ENCODE assay signal across 24 mouse cellular contexts in the genomic region with DNA sequence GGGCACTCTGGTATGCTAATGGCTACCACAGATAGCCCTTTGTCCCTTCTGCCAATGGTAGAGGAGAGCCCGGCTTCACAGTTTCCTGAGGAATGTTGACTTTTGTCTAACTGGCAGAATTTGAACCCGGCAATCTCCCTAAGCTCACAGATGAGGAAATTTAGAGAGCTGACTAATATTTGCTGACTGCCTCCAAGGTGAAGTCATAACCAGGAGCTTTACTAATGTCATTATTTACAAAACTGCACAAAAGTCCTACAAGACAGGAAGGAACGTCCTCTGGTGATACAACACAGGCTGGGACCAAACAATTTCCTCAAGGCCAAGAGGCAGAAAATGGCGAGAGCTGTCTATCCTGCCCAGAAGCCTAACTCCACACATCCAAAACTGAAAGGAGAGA. TPM values are rescaled to one million over a fixed set of nuclear protein-coding genes. Genes with fewer than 3 reads are reported as not detected.
DNase-seq lines count a peak whose midpoint lies in the region; ATAC-seq and TF ChIP-seq lines count a peak whose summit lies in the region.
"Had no signal": no experiment of that assay in that cellular context is flagged by ENCODE, and none has a peak within 500 bp of the region (broad histone marks: within the 10 kb centered on the region; RNA-seq: fewer than 3 reads in every experiment).

No protein-coding gene starts in this region.

- 28% methylated on average over 4 of the region's 4 CpGs for WGBS in lung, embryonic 15.5 days
- WGBS in liver, embryonic 15.5 days (ENCODE audit: insufficient replicate concordance), result 39% methylated on average over 4 of the region's 4 CpGs
- WGBS in stomach, postnatal 0 days, result 26% methylated on average over 4 of the region's 4 CpGs

- H3K4me3 ChIP-seq in lung, embryonic 15.5 days, result no peak overlapping the region
- H3K4me3 ChIP-seq in liver, embryonic 15.5 days (replicated peaks), result no peak overlapping the region
- H3K4me3 ChIP-seq in stomach, postnatal 0 days (ENCODE audit: low read depth, low read length), result no peak overlapping the region
- H3K4me3 ChIP-seq: embryonic facial prominence, embryonic 13.5 days; hindbrain, embryonic 15.5 days; intestine, embryonic 15.5 days; limb, embryonic 10.5 days had no signal

- H3K4me1 ChIP-seq in lung, embryonic 15.5 days, result peaks cover 22% of the 10 kb centered on the region
- H3K4me1 ChIP-seq in liver, embryonic 15.5 days (replicated peaks), result peaks cover 50% of the 10 kb centered on the region
- H3K4me1 ChIP-seq in stomach, postnatal 0 days (replicated peaks; ENCODE audit: control insufficient read depth, insufficient read depth), result no peaks in the 10 kb centered on the region
- H3K4me1 ChIP-seq: embryonic facial prominence, embryonic 13.5 days; hindbrain, embryonic 15.5 days; intestine, embryonic 15.5 days; limb, embryonic 10.5 days had no signal

- no peak for TF ChIP-seq CTCF in stomach, postnatal 0 days (IDR thresholded peaks at IDR 0.05; ENCODE audit: low read depth)

- no peaks in the 10 kb centered on the region for H3K27me3 ChIP-seq in lung, embryonic 15.5 days
- no peaks in the 10 kb centered on the region for H3K27me3 ChIP-seq in liver, embryonic 15.5 days
- no peaks in the 10 kb centered on the region for H3K27me3 ChIP-seq in stomach, postnatal 0 days (ENCODE audit: control insufficient read depth, insufficient read depth, low read length)
- H3K27me3 ChIP-seq: embryonic facial prominence, embryonic 13.5 days; hindbrain, embryonic 15.5 days; intestine, embryonic 15.5 days had no signal

- ATAC-seq in lung, embryonic 15.5 days (ENCODE audit: borderline replicate concordance, extremely low read depth, low FRiP score, low TSS enrichment), result 0 out of 2 replicates have a peak, but pooled peaks have one; percentile 6
- peak; percentile 16 for ATAC-seq in liver, embryonic 15.5 days (ENCODE audit: insufficient read depth)
- ATAC-seq in stomach, postnatal 0 days (ENCODE audit: low FRiP score, low TSS enrichment), result peak; percentile 56; the same call in 1 of the 2 replicates

- DNase-seq in lung, postnatal 36 days, result no peak
- peak; percentile 9 for DNase-seq in liver
- DNase-seq in stomach, postnatal 0 days (ENCODE audit: low spot score), result no peak
- no peak for DNase-seq in right cerebral cortex, postnatal 10 days (ENCODE audit: low spot score in 2 of 2)
- no peak for DNase-seq in left cerebral cortex, adult 11 months (ENCODE audit: low spot score)
- DNase-seq: adrenal gland, adult 2 months; cerebellum, adult 9-11 months; gastrocnemius, postnatal 14 days; heart, postnatal 14 days; kidney, postnatal 36 days; layer of hippocampus, adult 9-11 months; lung, adult 2 months; right cerebral cortex, postnatal 4 days; thymus, postnatal 25 days had no signal

- no peak for TF ChIP-seq EP300 in stomach, postnatal 0 days (optimal IDR thresholded peaks at IDR 0.05)

- no peaks in the 10 kb centered on the region for H3K9me3 ChIP-seq in lung, embryonic 15.5 days
- no peaks in the 10 kb centered on the region for H3K9me3 ChIP-seq in liver, embryonic 15.5 days (replicated peaks)
- no peaks in the 10 kb centered on the region for H3K9me3 ChIP-seq in stomach, postnatal 0 days (ENCODE audit: control insufficient read depth, low read length)
- H3K9me3 ChIP-seq: embryonic facial prominence, embryonic 13.5 days; hindbrain, embryonic 15.5 days; intestine, embryonic 15.5 days; limb, embryonic 10.5 days had no signal

- H3K36me3 ChIP-seq in lung, embryonic 15.5 days, result no peaks in the 10 kb centered on the region
- no peaks in the 10 kb centered on the region for H3K36me3 ChIP-seq in liver, embryonic 15.5 days (replicated peaks)
- no peaks in the 10 kb centered on the region for H3K36me3 ChIP-seq in stomach, postnatal 0 days (ENCODE audit: control insufficient read depth, insufficient read depth, low read length)
- H3K36me3 ChIP-seq: embryonic facial prominence, embryonic 13.5 days; hindbrain, embryonic 15.5 days; intestine, embryonic 15.5 days; limb, embryonic 10.5 days had no signal

- H3K4me2 ChIP-seq in lung, embryonic 15.5 days, result no peak overlapping the region
- H3K4me2 ChIP-seq in liver, embryonic 15.5 days, result peak overlapping the region; percentile 76
- no peak overlapping the region for H3K4me2 ChIP-seq in stomach, postnatal 0 days (replicated peaks; ENCODE audit: low read depth)
- H3K4me2 ChIP-seq: embryonic facial prominence, embryonic 13.5 days; hindbrain, embryonic 15.5 days; intestine, embryonic 15.5 days; midbrain, embryonic 11.5 days had no signal

- H3K27ac ChIP-seq in lung, embryonic 15.5 days, result peak overlapping the region; percentile 65
- peak overlapping the region; percentile 96 for H3K27ac ChIP-seq in liver, embryonic 15.5 days (replicated peaks)
- no peak overlapping the region for H3K27ac ChIP-seq in stomach, postnatal 0 days (replicated peaks)
- H3K27ac ChIP-seq: embryonic facial prominence, embryonic 13.5 days; hindbrain, embryonic 15.5 days; intestine, embryonic 15.5 days; limb, embryonic 10.5 days had no signal

- no peak overlapping the region for H3K9ac ChIP-seq in lung, embryonic 15.5 days
- peak overlapping the region; percentile 58 for H3K9ac ChIP-seq in liver, embryonic 15.5 days
- no peak overlapping the region for H3K9ac ChIP-seq in stomach, postnatal 0 days (ENCODE audit: low read length)
- H3K9ac ChIP-seq: embryonic facial prominence, embryonic 13.5 days; hindbrain, embryonic 15.5 days; intestine, embryonic 15.5 days had no signal

RNA-seq across cellular contexts. Expression of a gene that starts 18.2 kb away (rescaled TPM):
- polyA plus RNA-seq in lung, embryonic 15.5 days (2015; fragmentation: Nextera tagmentation; extraction: Ambion mirVana), result 73.6 and 83.7 TPM in 2 replicates
- polyA plus RNA-seq in liver, embryonic 15.5 days (2015; fragmentation: Nextera tagmentation; extraction: Ambion mirVana), result 26.5 and 27.4 TPM in 2 replicates
- 24.7 and 30.1 TPM in 2 replicates for polyA plus RNA-seq in stomach, postnatal 0 days (2015; fragmentation: Nextera tagmentation; extraction: Ambion mirVana)

RNA-seq across cellular contexts. Expression of a gene that starts 26.6 kb away (rescaled TPM):
- polyA plus RNA-seq in lung, embryonic 15.5 days (2015; fragmentation: Nextera tagmentation; extraction: Ambion mirVana), result 0.16 and 0.25 TPM in 2 replicates
- 5.7 and 7.5 TPM in 2 replicates for polyA plus RNA-seq in liver, embryonic 15.5 days (2015; fragmentation: Nextera tagmentation; extraction: Ambion mirVana)
- polyA plus RNA-seq in stomach, postnatal 0 days (2015; fragmentation: Nextera tagmentation; extraction: Ambion mirVana), result not detected in 2 replicates
- polyA plus RNA-seq: adrenal gland, adult 2 months; C2C12; embryonic facial prominence, embryonic 13.5 days; frontal cortex, adult 2 months; kidney, embryonic 14.5 days had no signal

Comparison
In these comparisons a context has a peak if more than half of its experiments do, and no peak if none do; other contexts are left out.
1. ATAC-seq: peak in every context shown above with its lines; median percentile 56 in stomach, postnatal 0 days; 16 in liver, embryonic 15.5 days; 6 in lung, embryonic 15.5 days.